Mouse (Mus musculus): ENCODE data around the gene Xpo4. TPM values are rescaled to one million over a fixed set of nuclear protein-coding genes. Genes with fewer than 3 reads are reported as not detected.

Gene Xpo4
- total RNA-seq, 1 experiment, result 42.2 TPM

GRCm38 (mm10) chr14:57615828-57616227, 49.4 kb downstream of the Xpo4 start:
- DNase-seq (ENCODE audit: low read depth, low spot score), result no peak
- H3K4me1 ChIP-seq (ENCODE audit: control insufficient read depth in 2 of 2, insufficient read depth in 2 of 2, low read length in 2 of 2, poor library complexity in 1 of 2), result 0 out of 4 replicates have a peak, but pooled peaks cover 0 to 1% of the 10 kb centered on the region in 2 experiments
- H3K27ac ChIP-seq (ENCODE audit: insufficient read depth, low read depth, low read length, poor library complexity, severe bottlenecking), result no peak overlapping the region
- TF ChIP-seq CHD2 (IDR thresholded peaks at IDR 0.05; ENCODE audit: low read depth, low read length), result no peak
- TF ChIP-seq HCFC1 (IDR thresholded peaks at IDR 0.05; ENCODE audit: borderline replicate concordance, insufficient read depth, low read length), result no peak
- TF ChIP-seq ZNF384 (IDR thresholded peaks at IDR 0.05; ENCODE audit: low read depth, low read length), result no peak
- no peak for TF ChIP-seq ZC3H11A (IDR thresholded peaks at IDR 0.05; ENCODE audit: borderline replicate concordance, low read depth, low read length)
- TF ChIP-seq MAFK (IDR thresholded peaks at IDR 0.05; ENCODE audit: insufficient read depth, low read depth, low read length), result no peak
- H3K36me3 ChIP-seq (ENCODE audit: control insufficient read depth, insufficient read depth, low read length, poor library complexity, severe bottlenecking), result peaks cover 7% of the 10 kb centered on the region
- no peaks in the 10 kb centered on the region for H3K9me3 ChIP-seq (ENCODE audit: control insufficient read depth, insufficient read depth, low read depth, low read length)
- no peak overlapping the region for H3K4me3 ChIP-seq (ENCODE audit: insufficient read depth in 1 of 2, low read depth in 1 of 2, low read length in 2 of 2, poor library complexity in 1 of 2, severe bottlenecking in 1 of 2)
- in situ Hi-C loops (cut with MboI; ENCODE audit: low sequenced_read_pairs in 2 of 2, unreplicated experiment in 2 of 2), result no loop called here
- H3K9ac ChIP-seq (ENCODE audit: insufficient read depth, low read depth, low read length, poor library complexity, severe bottlenecking), result no peak overlapping the region

- TF ChIP-seq ZC3H11A (IDR thresholded peaks at IDR 0.05; ENCODE audit: borderline replicate concordance, low read depth, low read length) (no peak), ZNF384 (IDR thresholded peaks at IDR 0.05; ENCODE audit: low read depth, low read length) (no peak), HCFC1 (IDR thresholded peaks at IDR 0.05; ENCODE audit: borderline replicate concordance, insufficient read depth, low read length) (no peak), CHD2 (IDR thresholded peaks at IDR 0.05; ENCODE audit: low read depth, low read length) (no peak), MAFK (IDR thresholded peaks at IDR 0.05; ENCODE audit: insufficient read depth, low read depth, low read length) (no peak)
- Histone ChIP-seq H3K27ac (ENCODE audit: insufficient read depth, low read depth, low read length, poor library complexity, severe bottlenecking) (no peak overlapping the region), H3K4me1 (ENCODE audit: control insufficient read depth in 2 of 2, insufficient read depth in 2 of 2, low read length in 2 of 2, poor library complexity in 1 of 2) (peaks cover 2% of the 10 kb centered on the region in 2 experiments; a peak in 1 of 4 replicates), H3K9ac (ENCODE audit: insufficient read depth, low read depth, low read length, poor library complexity, severe bottlenecking) (no peak overlapping the region), H3K9me3 (ENCODE audit: control insufficient read depth, insufficient read depth, low read depth, low read length) (no peaks in the 10 kb centered on the region), H3K36me3 (ENCODE audit: control insufficient read depth, insufficient read depth, low read length, poor library complexity, severe bottlenecking) (peaks cover 2% of the 10 kb centered on the region), H3K4me3 (ENCODE audit: insufficient read depth in 1 of 2, low read depth in 1 of 2, low read length in 2 of 2, poor library complexity in 1 of 2, severe bottlenecking in 1 of 2) (no peak overlapping the region)
- in situ Hi-C loops (cut with MboI; ENCODE audit: low sequenced_read_pairs in 2 of 2, unreplicated experiment in 2 of 2), result no loop called here
- no peak for DNase-seq (ENCODE audit: low read depth, low spot score)
These were observed 54.2 kb downstream of the Xpo4 start for GRCm38 (mm10) chr14:57611034-57611433.

- H3K9ac ChIP-seq (ENCODE audit: insufficient read depth, low read depth, low read length, poor library complexity, severe bottlenecking), result no peak overlapping the region
- H3K27ac ChIP-seq (ENCODE audit: insufficient read depth, low read depth, low read length, poor library complexity, severe bottlenecking), result no peak overlapping the region
- DNase-seq (ENCODE audit: low read depth, low spot score), result no peak
- in situ Hi-C loops (cut with MboI; ENCODE audit: low sequenced_read_pairs in 2 of 2, unreplicated experiment in 2 of 2), result no loop called here
- H3K4me1 ChIP-seq (ENCODE audit: control insufficient read depth in 2 of 2, insufficient read depth in 2 of 2, low read length in 2 of 2, poor library complexity in 1 of 2), result peaks cover 2% of the 10 kb centered on the region in 2 experiments; a peak in 1 of 4 replicates
- H3K4me3 ChIP-seq (ENCODE audit: insufficient read depth in 1 of 2, low read depth in 1 of 2, low read length in 2 of 2, poor library complexity in 1 of 2, severe bottlenecking in 1 of 2), result no peak overlapping the region
- peaks cover 2% of the 10 kb centered on the region for H3K36me3 ChIP-seq (ENCODE audit: control insufficient read depth, insufficient read depth, low read length, poor library complexity, severe bottlenecking)
- H3K9me3 ChIP-seq (ENCODE audit: control insufficient read depth, insufficient read depth, low read depth, low read length), result no peaks in the 10 kb centered on the region
- no peak for TF ChIP-seq HCFC1 (IDR thresholded peaks at IDR 0.05; ENCODE audit: borderline replicate concordance, insufficient read depth, low read length)
- no peak for TF ChIP-seq ZC3H11A (IDR thresholded peaks at IDR 0.05; ENCODE audit: borderline replicate concordance, low read depth, low read length)
- TF ChIP-seq ZNF384 (IDR thresholded peaks at IDR 0.05; ENCODE audit: low read depth, low read length), result no peak
- TF ChIP-seq MAFK (IDR thresholded peaks at IDR 0.05; ENCODE audit: insufficient read depth, low read depth, low read length), result no peak
- no peak for TF ChIP-seq CHD2 (IDR thresholded peaks at IDR 0.05; ENCODE audit: low read depth, low read length)
These were observed 55.4 kb downstream of the Xpo4 start for GRCm38 (mm10) chr14:57609816-57610329.

- H3K4me3 ChIP-seq (ENCODE audit: insufficient read depth in 1 of 2, low read depth in 1 of 2, low read length in 2 of 2, poor library complexity in 1 of 2, severe bottlenecking in 1 of 2), result no peak overlapping the region
- in situ Hi-C loops (cut with MboI; ENCODE audit: low sequenced_read_pairs in 2 of 2, unreplicated experiment in 2 of 2), result no loop called here
- peaks cover 2% of the 10 kb centered on the region in 2 experiments; a peak in 1 of 4 replicates for H3K4me1 ChIP-seq (ENCODE audit: control insufficient read depth in 2 of 2, insufficient read depth in 2 of 2, low read length in 2 of 2, poor library complexity in 1 of 2)
- peaks cover 7% of the 10 kb centered on the region for H3K36me3 ChIP-seq (ENCODE audit: control insufficient read depth, insufficient read depth, low read length, poor library complexity, severe bottlenecking)
- no peak overlapping the region for H3K27ac ChIP-seq (ENCODE audit: insufficient read depth, low read depth, low read length, poor library complexity, severe bottlenecking)
- no peaks in the 10 kb centered on the region for H3K9me3 ChIP-seq (ENCODE audit: control insufficient read depth, insufficient read depth, low read depth, low read length)
- DNase-seq (ENCODE audit: low read depth, low spot score), result no peak
- TF ChIP-seq HCFC1 (IDR thresholded peaks at IDR 0.05; ENCODE audit: borderline replicate concordance, insufficient read depth, low read length) (no peak), MAFK (IDR thresholded peaks at IDR 0.05; ENCODE audit: insufficient read depth, low read depth, low read length) (no peak), ZC3H11A (IDR thresholded peaks at IDR 0.05; ENCODE audit: borderline replicate concordance, low read depth, low read length) (no peak), ZNF384 (IDR thresholded peaks at IDR 0.05; ENCODE audit: low read depth, low read length) (no peak), CHD2 (IDR thresholded peaks at IDR 0.05; ENCODE audit: low read depth, low read length) (no peak)
- H3K9ac ChIP-seq (ENCODE audit: insufficient read depth, low read depth, low read length, poor library complexity, severe bottlenecking), result no peak overlapping the region
These were observed 57.7 kb downstream of the Xpo4 start for GRCm38 (mm10) chr14:57607500-57607899.

All from ES-E14 (cell line).